Mouse (Mus musculus): Measurements from ENCODE around the gene Scgb3a1. TPM values are rescaled to one million over a fixed set of nuclear protein-coding genes. Genes with fewer than 3 reads are reported as not detected.

Scgb3a1 gene
- total RNA-seq, 2 experiments from 2014 or later: not detected

DNA sequence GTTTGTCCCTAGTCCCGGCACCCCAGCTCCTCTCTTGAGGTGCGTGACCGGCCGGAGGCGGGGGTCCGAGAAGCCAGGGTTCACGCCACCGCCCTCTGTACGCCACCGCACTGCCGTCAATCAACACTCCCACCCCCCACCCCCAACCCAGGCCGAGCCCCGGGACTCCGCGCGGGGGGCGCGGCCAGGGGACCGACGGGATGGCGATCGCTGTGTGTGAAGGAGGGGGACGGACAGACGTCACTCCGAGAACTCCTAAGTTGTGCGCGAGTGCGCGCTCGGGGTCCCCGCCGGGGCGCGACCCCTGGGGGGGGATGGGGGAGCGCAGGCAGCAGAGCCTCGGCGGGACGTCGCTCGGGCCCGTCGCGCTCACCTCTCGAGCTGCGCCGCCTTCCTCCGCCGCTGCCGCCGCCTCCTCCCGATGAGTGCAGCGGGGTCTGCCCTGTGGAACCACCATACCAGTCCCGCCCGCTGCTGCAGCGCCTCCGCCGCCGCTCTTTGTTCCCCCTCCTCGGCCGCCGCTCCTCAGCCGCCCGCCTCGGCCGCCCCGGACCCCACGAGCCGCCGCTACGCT lies 48.7 kb downstream of the Scgb3a1 start:
- peak; percentile 34 for TF ChIP-seq CTCF (conservative IDR thresholded peaks at IDR 0.05)
- DNase-seq (ENCODE audit: low spot score in 2 of 2): peak in 1 of 2 experiments; percentile 26
- peak overlapping the region; percentile 88 for H3K4me3 ChIP-seq

DNA sequence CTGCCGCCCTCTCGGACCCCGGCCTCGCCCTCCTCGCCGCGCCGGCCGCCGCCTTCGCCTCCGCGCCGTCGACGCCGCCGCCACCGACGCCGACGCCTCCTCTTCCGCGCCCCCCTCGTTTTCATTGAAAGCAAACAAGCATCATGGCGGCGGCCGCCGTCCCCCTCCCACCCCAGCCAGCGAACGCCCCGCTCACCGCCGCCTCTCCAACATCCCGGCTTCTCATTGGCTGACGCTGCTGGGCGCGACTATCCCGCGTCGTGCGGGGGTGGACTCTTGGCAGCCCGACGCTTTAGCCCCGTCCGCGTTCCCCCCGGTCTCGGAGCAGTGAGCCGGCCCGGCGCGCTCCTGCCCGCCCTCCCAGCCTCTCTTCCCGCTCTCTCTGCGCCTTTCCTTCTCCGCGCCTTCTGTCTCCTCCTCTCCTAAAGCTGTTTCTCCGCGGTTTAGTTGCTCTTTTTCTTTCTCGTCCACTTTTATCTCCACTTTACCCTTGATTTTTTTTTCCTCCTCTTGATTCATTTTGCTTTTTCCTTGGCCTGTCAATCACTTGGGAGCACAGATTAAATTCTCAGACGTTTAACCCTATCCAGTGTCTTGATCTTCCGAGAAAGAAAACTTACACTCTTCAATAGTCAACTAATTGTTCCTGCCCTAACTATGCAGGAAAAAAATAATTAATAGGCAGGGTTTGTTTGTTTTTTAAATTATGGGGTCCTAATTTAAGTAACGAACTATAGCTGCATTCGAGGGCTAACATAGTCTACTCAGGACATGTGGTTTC lies 49.3 kb downstream of the Scgb3a1 start, which contains the start of gene Cnot6:
Cnot6 (minus strand) TSS at position 169 of the 781 bp plus-strand sequence.
- H3K27ac ChIP-seq: peak within 1 kb of the TSS; percentile 91
- no peak for TF ChIP-seq CTCF (conservative IDR thresholded peaks at IDR 0.05)
- H3K4me3 ChIP-seq: peak within 1 kb of the TSS; percentile 88
- DNase-seq (ENCODE audit: low spot score in 2 of 2): peak; percentile 97

More for the DNA sequence above, 48.7 kb downstream of the Scgb3a1 start:
- H3K27ac ChIP-seq: peak overlapping the region; percentile 91

DNA sequence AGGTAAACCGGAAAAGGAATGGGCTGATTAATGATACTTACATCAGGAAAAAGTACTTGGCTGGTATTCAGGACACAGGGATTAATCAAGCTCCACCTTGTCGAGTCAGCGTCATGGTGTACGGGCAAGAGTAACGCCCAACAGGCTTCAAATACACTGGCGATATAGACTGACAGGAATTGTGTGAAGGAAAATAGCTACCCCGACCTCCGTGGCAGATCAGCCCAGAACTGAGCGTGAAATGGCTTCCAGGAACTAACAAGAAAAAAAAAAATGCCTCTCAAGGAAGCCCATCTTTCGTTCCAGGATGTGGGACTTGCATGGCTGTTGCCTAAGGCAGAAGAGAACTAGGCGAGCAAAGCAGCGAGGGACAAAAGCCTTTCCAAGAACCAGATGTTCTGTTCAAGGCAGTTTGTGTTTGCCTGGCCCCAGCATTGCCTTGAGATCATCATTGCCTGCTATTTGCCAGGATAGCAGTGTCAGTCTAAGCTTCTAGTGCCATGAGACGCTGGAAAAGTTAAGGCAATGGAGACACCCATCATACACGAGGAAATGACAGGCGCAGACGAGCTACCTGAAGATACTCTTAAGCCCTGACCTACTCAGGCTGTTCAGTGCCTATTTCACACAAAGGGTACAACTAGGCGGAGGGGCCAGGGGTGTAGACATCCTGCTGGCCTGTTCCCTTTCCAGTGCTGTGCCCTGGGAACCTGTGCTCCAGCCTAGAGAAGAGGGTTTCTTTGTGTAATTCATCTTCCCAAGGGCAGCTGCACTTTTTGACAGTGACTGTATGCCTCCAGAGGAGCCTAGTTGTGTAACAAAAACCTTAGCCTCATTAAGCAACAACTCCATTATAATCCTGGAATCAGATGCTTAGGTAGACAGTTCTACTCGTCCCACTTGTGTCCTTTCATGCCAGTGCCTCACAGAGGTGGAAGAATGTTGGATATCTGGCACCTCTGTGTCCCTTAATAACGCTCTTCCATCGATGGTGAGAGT lies 50.2 kb downstream of the Scgb3a1 start:
- H3K27ac ChIP-seq: peak overlapping the region; percentile 91
- no peak for TF ChIP-seq CTCF (conservative IDR thresholded peaks at IDR 0.05)
- H3K4me3 ChIP-seq: peak overlapping the region; percentile 88
- no peak for DNase-seq (ENCODE audit: low spot score in 2 of 2)

Other genes starting within 250 kb of the Scgb3a1 start
- not detected for gene Olfr1389, start 240.5 kb upstream of the Scgb3a1 start, total RNA-seq (2021)
- under 1 TPM; 0.61 to 0.67 TPM for gene Olfr1388, start 227.0 kb upstream of the Scgb3a1 start, total RNA-seq (2021)
- gene Olfr1387, start 208.3 kb upstream of the Scgb3a1 start, total RNA-seq (2021): not detected
- not detected for gene Olfr1386, start 198.6 kb upstream of the Scgb3a1 start, total RNA-seq (2021)
- gene Olfr1385, start 174.5 kb upstream of the Scgb3a1 start, total RNA-seq (2021): not detected
- gene Olfr1384, start 156.9 kb upstream of the Scgb3a1 start, total RNA-seq (2021): not detected
- not detected for gene Olfr1383, start 144.0 kb upstream of the Scgb3a1 start, total RNA-seq (2021)
- not detected for gene Olfr1382, start 135.4 kb upstream of the Scgb3a1 start, total RNA-seq (2021)
- gene Olfr1381, start 120.2 kb upstream of the Scgb3a1 start, total RNA-seq (2021): not detected
- gene Olfr1380, start 106.7 kb upstream of the Scgb3a1 start, total RNA-seq (2021): not detected
- 1 to 10 TPM; 2.2 to 2.6 TPM for gene Flt4, start 54.3 kb upstream of the Scgb3a1 start, total RNA-seq (2021)
- 10 to 100 TPM; 43.6 to 46.4 TPM for gene Cnot6, start 49.1 kb downstream of the Scgb3a1 start, total RNA-seq (2021)
- gene Gfpt2, start 130.6 kb downstream of the Scgb3a1 start, total RNA-seq (2021): 1 to 10 TPM; 5.0 TPM
- 100 to 1,000 TPM; 150 to 154 TPM for gene Mapk9, start 183.1 kb downstream of the Scgb3a1 start, total RNA-seq (2021)
- 1 to 10 TPM; 1.5 to 1.9 TPM for gene Rasgef1c, start 238.2 kb downstream of the Scgb3a1 start, total RNA-seq (2021)